Mouse (Mus musculus) ES-E14 (cell line): ENCODE measurements around the gene Ywhag.

Experiments
- CHD2 ChIP-seq: IDR thresholded peaks from 2 replicates; pipeline ENCODE4 v1.6.1; 2014; ENCODE audit warnings: mild to moderate bottlenecking, low read depth, low read length, inconsistent platforms
- MAFK ChIP-seq: IDR thresholded peaks from 2 replicates; pipeline ENCODE4 v1.6.1; 2014; ENCODE audit warnings: mild to moderate bottlenecking, low read depth, low read length, inconsistent platforms; ENCODE audit not compliant: insufficient read depth
- ZC3H11A ChIP-seq: IDR thresholded peaks from 2 replicates; pipeline ENCODE4 v1.6.1; 2012; ENCODE audit warnings: low read depth, mild to moderate bottlenecking, inconsistent platforms, low read length, borderline replicate concordance
- ZNF384 ChIP-seq: IDR thresholded peaks from 2 replicates; pipeline ENCODE4 v1.6.1; 2012; ENCODE audit warnings: low read depth, low read length, inconsistent platforms

- no peak for TF ChIP-seq MAFK
- no peak for TF ChIP-seq ZNF384
- TF ChIP-seq ZC3H11A = no peak
- no peak for TF ChIP-seq CHD2
Observed at GRCm38 (mm10) chr5:135887675-135888102, 46.7 kb downstream of the Ywhag start, which contains the start of gene Hspb1.
